Mouse (Mus musculus) adrenal gland, postnatal 10 days (tissue): ENCODE measurements around the gene Mak. TPM values are rescaled to one million over a fixed set of nuclear protein-coding genes. Genes with fewer than 3 reads are reported as not detected.

Experiments
- DNase-seq: peaks from one replicate; pipeline ENCODE4 v3.0.0; 2021; ENCODE audit warnings: mixed read lengths
- long read RNA-seq, 2 experiments: library from polyadenylated mRNA; stranded (forward); transcript quantifications; one replicate each; pipeline ENCODE4 v2.0.0; 2021
- total RNA-seq, 2 experiments: library from RNA; stranded (reverse); gene quantifications; 2 replicates each; pipeline ENCODE4 v1.2.3; 2021

Mak gene
- under 1 TPM in 1 of 2 experiments, not detected in 1; 0.12 TPM for total RNA-seq
- long read RNA-seq, experiment 1 = 0 reads
- long read RNA-seq, experiment 2 = 0 reads

DNA sequence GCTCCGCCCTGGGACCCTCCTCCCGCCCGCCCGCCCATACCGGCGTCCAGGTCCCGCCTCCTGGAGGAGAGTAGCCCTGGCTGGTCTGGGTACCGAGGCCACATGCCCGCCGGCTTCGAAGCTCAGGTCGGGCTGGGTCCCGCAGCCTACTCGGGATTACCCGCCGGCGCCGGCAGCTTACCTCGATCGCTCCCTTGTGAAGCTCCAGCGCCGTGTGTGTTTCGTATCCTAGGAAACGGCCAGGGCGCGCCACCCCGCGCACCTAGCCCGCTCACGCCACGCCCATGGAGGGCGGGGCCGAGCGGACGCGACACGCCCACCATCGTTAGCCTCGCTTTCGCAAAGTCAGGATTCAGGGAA, at the start of gene Mak:
Mak (minus strand) TSS at position 286 of the 360 bp plus-strand sequence.
- peak; percentile 76 for DNase-seq

DNA sequence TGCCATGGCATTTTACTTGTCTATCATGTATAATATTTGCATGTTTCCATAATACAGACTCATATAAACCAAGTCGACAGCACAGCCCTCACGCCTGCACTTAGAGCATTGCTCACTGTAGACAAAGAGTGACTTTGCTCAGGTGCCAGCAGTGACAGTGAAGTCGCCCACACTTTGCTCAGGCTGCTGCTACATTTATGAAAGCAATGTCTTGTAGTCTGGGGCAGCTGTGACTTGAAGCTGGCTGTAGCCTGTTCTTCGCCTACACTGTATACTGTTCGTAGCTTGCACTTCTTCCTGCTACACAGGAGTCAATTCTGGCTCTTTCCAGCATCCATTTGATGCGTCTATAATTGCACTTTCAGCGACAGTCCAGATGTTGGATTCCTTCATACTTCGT, 49.6 kb upstream of the Mak start:
- no peak for DNase-seq

GRCm38 (mm10) chr13:41128326-41128725, 48.8 kb upstream of the Mak start:
- no peak for DNase-seq

DNA sequence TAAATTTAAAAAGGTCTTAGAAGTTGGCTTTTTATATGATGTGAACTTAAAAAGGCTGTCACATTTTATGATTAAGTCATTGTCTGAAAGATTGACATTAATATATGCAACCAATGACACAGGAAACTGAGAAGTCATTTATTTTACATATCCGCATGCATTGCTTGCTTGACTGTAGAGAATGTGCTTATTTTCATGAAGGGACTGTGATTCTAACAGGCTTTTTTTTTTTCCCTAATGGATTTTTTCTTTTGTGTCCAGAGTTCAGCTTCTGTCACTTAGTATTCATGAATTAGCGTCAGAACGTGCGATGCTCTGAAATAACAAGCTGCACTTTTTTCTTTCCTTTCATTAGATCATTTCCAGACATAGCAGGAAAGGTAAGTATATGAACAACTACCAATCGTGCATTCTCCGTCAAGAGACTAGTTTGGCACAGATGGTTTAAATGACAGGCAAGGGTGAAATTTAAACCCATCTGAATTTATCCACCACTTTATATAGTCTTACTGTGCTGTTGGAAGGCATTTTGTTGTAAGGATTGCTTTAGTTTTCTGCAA, 44.2 kb upstream of the Mak start:
- DNase-seq = no peak

DNA sequence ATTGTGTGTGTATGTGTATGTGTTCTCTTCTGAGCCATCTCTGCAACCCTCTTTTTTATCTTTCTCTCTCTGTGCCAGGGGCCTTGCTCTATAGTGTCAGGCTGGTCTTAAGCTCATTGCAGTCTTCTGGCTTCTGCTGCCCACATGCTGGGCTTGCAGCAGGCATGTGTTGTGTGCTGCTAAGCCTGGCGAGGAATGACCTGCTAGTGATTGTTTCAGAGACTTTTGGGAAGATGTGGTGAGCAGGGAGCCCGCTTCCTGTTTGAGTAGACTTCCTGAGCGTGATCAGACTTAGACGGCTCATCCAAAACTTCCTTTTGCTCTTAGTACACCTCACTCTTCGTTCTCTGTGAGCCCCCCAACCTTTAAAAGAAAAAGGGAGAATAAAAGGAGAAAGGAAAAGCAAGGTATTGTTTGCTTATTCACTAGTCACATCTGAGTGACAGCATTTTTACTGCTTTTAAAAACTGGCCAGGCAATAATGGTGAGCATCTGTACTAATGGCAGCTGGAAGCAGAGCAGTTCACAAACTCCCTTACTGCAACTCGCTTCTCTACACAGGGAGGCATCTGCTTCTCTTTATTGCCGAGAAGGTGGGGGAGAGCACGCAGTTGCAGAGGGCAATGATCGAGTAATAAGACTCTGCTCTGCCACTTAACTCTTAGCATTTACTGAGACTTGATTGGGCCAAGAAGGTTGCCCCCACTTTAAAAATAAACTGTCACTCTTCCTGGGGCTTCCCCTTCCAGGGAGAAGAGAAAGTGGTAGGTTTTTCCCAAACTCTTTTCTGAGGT, 39.8 kb upstream of the Mak start:
- DNase-seq = no peak

DNA sequence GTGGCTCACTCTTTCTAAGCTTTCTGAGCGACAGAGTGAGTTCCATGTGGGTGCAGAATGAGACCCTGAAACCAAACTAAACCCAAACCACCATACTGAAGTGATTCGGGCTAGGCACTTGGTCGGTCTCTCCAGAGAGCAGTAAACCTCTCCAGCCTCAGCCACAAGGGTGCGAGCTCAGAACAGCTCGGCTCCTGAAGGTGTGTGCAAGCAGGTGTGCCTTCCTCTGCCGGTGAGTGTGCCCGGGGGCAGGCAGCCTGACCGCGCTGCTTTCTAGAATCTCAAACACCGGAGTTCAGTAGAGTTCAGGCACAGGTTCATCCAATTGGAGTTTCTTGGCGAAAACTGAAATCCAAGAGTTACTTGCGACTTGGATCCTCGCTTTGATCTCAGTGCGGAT, 34.4 kb upstream of the Mak start, which contains the start of gene Sycp2l:
Sycp2l (plus strand) TSS at position 368 of the 400 bp plus-strand sequence.
- no peak for DNase-seq

DNA sequence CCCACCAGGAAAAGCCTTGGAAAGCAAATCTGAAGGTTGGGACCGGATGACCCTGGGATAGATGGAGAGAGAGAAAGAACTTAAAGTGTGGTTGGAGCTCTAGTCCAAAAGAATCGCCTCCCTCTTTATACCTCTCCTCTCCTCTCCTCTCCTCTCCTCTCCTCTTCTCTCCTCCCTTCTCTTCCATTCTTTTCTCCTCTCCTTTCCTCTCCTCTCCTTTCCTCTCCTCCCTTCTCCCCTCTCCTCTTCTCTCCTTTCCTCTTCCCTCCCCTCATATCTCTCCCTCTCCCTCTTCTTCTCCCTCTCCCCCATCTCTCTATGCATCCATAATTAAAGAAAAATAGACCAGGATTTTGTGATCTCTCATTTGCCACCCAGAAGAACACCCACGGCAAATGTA, 31.4 kb upstream of the Mak start, which contains the start of gene Gcm2:
Gcm2 (minus strand) TSS at position 101 of the 400 bp plus-strand sequence.
- DNase-seq = no peak

DNA sequence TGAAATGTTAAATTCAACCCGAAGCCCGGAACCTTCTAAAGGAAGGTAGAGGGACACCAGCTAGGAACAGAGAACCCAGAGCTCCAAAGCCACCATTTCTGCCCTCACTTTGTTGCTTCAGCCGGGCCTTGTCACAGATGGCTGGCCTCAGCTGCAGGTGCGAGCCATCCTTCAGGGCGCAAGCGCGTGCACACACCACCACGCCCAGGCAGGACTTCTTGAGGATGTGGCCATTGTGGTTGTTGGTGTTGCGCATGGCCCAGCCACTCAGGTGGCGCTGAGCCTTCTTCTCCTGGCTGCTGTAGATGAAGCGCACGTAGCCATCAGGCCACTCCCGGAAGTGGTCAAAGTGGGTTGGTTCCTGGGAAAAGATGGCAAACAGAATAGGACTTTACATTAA, 26.0 kb upstream of the Mak start:
- no peak for DNase-seq

DNA sequence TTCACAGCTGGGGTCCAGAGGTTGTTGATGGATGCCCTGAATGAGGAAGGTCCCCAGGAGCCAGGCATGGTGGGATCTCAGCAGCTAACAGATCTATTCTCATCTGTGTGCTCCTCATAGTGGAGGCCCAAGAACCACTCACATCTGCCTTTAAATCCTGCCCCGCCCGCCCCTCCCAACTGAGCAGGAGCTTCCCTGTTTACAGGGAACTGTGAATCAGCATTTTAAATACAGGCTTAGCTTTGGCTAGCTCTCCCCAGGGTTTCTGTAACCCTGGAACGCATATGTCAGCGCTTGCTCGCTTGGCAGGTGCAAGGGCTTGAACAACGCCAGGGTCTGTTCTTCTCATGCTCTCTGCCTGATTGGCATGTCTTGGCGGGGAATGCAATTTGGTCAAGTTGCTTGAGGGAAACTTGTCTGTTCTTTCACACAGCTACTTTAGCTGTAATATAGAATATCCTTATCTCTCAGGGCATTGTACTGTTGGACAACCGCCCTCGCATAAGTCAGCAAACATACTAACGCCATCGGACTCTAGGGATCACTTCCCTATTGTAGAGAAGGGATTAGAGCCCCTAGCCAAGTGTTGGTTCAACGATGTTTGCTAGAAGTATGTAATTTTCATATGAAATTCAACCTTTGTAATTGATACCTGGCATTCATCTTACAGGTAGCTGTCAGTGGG, 24.5 kb upstream of the Mak start:
- DNase-seq = no peak

DNA sequence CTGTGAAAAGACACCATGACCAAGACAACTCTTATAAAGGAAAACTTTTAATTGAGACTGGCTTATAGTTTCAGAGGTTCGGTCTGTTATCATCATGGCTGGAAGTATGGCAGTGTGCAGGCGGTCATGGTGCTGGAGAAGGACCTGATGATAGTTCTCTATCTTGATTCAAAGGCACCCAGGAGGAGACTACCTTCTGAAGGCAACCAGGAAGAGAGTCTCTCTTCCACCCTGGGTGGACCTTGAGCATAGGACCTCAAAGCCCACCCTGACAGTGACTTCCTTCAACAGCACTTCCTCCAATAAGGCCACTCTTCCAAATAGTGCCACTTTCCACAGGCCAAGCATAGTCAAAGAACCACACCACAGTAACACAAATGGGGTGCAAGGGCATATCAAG, 20.5 kb upstream of the Mak start:
- DNase-seq = no peak

DNA sequence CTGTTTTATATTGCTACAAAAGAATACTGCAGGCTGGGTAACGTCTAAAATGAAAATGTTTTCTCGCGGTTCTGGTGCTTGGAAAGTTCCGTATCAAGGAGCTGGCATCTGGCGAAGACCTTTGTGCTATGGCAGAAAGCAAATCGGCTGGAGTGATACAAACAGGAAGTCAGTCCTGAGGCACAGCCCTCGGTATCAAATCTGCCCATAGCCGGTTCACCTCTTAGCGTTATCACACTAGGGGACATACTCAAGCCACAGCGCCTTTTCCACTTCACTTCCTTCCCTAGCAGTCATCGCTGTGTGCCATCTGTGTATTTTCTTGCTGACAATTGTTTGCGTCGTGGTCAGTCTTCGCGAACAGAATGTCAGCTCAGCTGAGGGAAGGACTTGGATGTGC, 18.8 kb upstream of the Mak start:
- DNase-seq = no peak

DNA sequence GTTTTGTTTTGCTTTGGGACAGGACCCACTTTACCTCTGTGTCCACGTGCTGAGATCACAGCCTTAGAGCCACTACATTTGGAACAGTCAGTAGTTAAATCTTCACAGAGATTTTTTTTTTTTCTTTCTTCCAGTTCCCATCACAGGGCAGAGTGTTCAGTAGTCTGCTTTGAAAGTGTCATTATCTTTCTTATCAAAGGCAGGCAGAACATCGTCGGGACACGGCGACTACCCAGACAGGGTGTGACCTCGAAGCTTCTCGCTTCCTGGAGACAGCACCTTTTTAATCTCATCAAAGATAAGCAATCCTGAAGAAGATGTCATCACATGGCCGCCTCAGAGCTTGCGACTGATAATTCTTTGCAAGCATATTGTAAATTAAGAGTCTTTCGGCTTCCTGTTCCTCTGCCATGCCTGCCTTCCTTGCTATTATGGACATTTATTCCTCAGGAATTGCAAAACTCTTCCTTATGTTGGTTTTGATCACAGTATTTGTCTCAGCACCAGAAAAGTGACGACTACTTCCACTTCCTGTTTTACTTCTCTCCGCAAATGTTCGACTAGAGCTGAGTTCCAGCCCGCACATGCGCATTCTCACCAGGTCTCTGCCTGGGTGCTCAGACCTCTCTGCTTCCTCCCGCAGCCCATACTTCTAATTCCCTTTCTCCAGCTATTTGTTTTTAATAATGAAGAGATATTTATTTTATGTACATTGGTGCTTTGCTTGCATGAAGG, 18.0 kb upstream of the Mak start:
- no peak for DNase-seq

GRCm38 (mm10) chr13:41094160-41094559, 14.7 kb upstream of the Mak start:
- no peak for DNase-seq

DNA sequence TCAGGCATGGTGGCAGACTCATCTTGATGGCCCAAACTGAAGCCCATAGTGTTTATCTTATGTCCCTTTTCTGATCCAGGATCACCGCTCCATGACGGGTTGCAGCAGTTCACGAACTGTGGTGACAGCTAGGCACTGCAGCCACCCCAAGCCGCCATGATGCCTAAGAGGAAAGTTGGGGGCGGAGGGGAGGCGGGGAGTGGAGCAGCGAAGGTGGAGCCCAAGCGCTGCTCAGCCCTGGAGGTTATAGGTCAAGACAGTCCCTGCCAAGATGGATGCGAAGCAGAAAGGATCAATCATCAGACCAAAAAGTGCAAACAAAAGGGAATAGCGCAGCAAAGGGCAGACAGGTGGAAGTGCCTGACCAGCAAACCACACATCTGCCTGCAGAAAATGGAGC, 11.8 kb upstream of the Mak start:
- no peak for DNase-seq

GRCm38 (mm10) chr13:41088746-41089145, 9.2 kb upstream of the Mak start:
- DNase-seq = no peak

- no peak for DNase-seq
Measured at GRCm38 (mm10) chr13:41085140-41085539, 5.6 kb upstream of the Mak start.

DNA sequence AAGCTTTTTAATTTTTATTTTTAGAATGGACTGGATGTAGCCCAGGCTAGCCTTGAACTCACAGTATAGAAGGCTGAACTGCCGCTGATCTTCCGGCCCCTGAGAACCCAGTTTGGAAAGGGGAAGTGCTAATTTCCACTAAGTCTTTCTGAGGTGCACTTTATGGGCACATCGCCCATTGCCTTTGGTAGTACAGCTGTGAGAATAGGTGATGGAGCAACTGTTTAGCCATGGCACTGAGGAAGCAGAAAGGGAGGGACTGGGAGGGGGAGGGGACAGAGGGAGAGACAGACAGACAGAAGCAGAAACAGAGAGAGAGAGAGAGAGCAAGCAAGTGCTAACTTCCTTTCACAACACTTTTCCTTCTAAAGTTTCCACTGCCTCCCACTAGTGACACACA, 5.0 kb upstream of the Mak start:
- no peak for DNase-seq

DNA sequence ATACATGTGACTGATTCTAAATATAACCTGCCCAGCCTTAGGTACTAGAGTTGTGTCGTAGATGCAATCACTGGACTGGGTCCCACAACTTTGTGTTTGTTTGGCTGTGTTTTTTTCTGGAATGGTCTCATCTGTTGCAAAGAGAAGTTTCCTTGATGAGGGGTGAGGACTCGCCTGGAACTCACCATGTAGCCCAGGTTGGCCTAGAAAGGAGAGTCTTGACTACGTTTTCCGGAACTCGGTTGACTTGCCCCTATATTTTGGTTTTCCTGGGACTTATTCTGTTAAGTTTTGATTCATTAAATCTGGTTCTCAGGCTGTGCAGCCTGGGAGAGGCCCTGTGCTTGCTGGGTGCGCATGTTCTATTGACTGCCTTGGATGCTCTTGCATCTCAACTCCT, 1.2 kb upstream of the Mak start:
- no peak for DNase-seq

DNA sequence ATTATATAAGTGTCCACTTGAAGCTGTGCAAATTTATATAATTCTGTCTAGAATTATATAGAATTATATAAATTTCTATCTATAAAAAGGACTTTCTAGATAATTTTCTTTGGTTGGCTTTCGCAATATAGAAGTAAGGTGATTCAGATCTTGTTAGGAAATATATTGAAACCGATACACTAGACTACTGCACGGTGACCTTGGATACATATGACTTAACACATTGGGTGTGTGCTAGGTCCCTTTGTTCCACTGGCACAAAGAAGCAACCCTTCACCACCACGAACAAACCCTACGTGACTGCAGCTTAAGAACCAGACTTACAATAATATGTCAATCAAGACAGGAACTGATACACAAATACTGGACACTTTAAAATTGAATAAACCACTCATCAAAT, 353 bp upstream of the Mak start:
- no peak for DNase-seq

DNA sequence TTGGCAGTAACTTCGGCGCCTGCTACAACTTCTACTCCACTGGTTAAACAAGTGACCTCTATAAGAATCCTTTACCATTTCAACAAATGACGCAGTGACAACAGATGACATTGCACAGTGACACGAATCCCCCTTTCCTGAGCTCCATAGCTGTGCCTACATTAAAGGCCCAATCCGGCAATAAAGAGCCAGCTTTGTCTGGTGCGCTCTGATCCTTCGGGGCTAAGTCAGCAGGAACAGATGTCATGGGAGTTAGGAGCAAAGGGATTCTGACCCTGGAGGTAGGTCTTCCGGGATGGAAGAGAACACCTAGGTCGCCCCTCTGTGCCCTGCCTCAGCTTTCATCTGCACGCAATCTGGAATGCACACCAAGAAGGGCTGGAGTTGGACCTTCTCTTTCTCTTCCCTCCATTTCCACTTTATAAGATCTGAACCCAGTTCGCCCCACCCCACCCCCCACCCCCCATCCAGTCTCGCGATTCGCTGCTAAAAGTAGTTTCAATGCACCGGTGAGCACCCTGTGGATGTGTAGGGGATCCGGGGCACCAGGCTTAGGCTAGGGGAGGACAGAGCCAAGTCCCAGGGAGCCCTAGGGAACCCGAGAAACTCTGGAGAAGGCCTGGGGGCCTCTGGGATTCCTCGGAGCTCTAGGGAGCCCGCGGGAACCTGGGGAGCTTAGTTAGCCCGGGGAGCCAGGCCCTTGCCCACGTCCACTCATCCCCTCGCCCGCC, 651 bp downstream of the Mak start:
- no peak for DNase-seq

GRCm38 (mm10) chr13:41077921-41078320, 1.6 kb downstream of the Mak start:
- no peak for DNase-seq

GRCm38 (mm10) chr13:41073819-41074218, 5.7 kb downstream of the Mak start:
- DNase-seq = no peak
